Comparison of ENCODE assay signal across 29 mouse cellular contexts in the genomic region with DNA sequence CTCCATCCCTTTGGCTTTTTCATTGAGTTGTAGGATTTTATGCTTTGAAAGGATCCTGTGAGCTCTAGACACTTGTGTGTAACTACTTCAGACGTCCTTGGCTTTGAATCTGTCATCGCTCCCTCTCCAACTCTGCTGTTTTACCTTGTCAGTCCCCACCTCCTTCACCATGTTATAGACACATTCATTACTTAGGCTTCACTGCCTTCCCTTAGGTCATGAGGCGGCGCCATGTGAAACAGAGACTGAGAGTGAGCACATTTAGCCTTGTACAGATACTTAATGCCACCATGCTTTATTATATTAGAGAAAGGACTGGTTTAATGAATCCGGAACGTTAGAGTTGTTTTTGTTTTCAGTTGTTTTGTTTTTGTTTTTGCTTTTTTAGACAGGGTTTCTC. TPM values are rescaled to one million over a fixed set of nuclear protein-coding genes. Genes with fewer than 3 reads are reported as not detected.
DNase-seq lines count a peak whose midpoint lies in the region; ATAC-seq lines count a peak whose summit lies in the region.
"Had no signal": no experiment of that assay in that cellular context is flagged by ENCODE, and none has a peak within 500 bp of the region (broad histone marks: within the 10 kb centered on the region; RNA-seq: fewer than 3 reads in every experiment).

No protein-coding gene starts in this region.

- DNase-seq in forebrain, embryonic 10.5 days (ENCODE audit: extremely low spot score, low spot score) = no peak
- no peak for DNase-seq in forebrain, embryonic 14.5 days (ENCODE audit: low spot score)
- DNase-seq in heart, adult 11 months = peak; percentile 46
- no peak for DNase-seq in heart, postnatal 14 days
- DNase-seq in testis, postnatal 10 days (ENCODE audit: low spot score) = peak; percentile 16
- no peak for DNase-seq in testis, postnatal 14 days (ENCODE audit: low spot score)
- DNase-seq: adrenal gland, postnatal 25 days; B cell, adult 2 months; cerebellum, adult 18-20 months; cerebellum, adult 9-10 months; cerebellum, postnatal 14 days; gastrocnemius, postnatal 10 days; gastrocnemius, postnatal 36 days; heart, postnatal 36 days; kidney, adult 11 months had no signal

- H3K9ac ChIP-seq in forebrain, embryonic 14.5 days (ENCODE audit: low read length) = no peak overlapping the region
- H3K9ac ChIP-seq: forebrain, embryonic 13.5 days; hindbrain, embryonic 13.5 days; intestine, embryonic 15.5 days had no signal

- ATAC-seq in forebrain, embryonic 14.5 days = no peak
- ATAC-seq: forebrain, embryonic 13.5 days; hindbrain, embryonic 16.5 days; Patski had no signal

- intact Hi-C loops in heart, postnatal 14 days (cut with DNase I) = no loop called here

- no peaks in the 10 kb centered on the region for H3K9me3 ChIP-seq in forebrain, embryonic 10.5 days
- no peaks in the 10 kb centered on the region for H3K9me3 ChIP-seq in forebrain, embryonic 14.5 days (replicated peaks; ENCODE audit: control insufficient read depth, low read length)
- H3K9me3 ChIP-seq: forebrain, embryonic 13.5 days; G1E; hindbrain, embryonic 10.5 days; hindbrain, embryonic 13.5 days; intestine, embryonic 15.5 days had no signal

- H3K4me3 ChIP-seq in forebrain, embryonic 10.5 days = no peak overlapping the region
- H3K4me3 ChIP-seq in forebrain, embryonic 14.5 days (ENCODE audit: low read depth, low read length) = no peak overlapping the region
- H3K4me3 ChIP-seq: forebrain, embryonic 13.5 days; hindbrain, embryonic 10.5 days; hindbrain, embryonic 13.5 days; intestine, embryonic 15.5 days had no signal

- WGBS in forebrain, embryonic 10.5 days = 52% methylated on average over 6 of the region's 6 CpGs
- 15% methylated on average over 6 of the region's 6 CpGs for WGBS in forebrain, embryonic 14.5 days

- peaks cover 26% of the 10 kb centered on the region for H3K4me1 ChIP-seq in forebrain, embryonic 10.5 days
- no peaks in the 10 kb centered on the region for H3K4me1 ChIP-seq in forebrain, embryonic 14.5 days (ENCODE audit: control insufficient read depth, insufficient read depth, low read length)
- H3K4me1 ChIP-seq: hindbrain, embryonic 10.5 days; hindbrain, embryonic 13.5 days had no signal

- no peaks in the 10 kb centered on the region for H3K36me3 ChIP-seq in forebrain, embryonic 10.5 days (replicated peaks)
- H3K36me3 ChIP-seq in forebrain, embryonic 14.5 days (ENCODE audit: control insufficient read depth, insufficient read depth, low read length) = no peaks in the 10 kb centered on the region
- H3K36me3 ChIP-seq: G1E; hindbrain, embryonic 10.5 days; hindbrain, embryonic 13.5 days; intestine, embryonic 15.5 days had no signal

- no peak overlapping the region for H3K4me2 ChIP-seq in forebrain, embryonic 14.5 days (ENCODE audit: low read length)
- H3K4me2 ChIP-seq: forebrain, embryonic 13.5 days; heart, embryonic 11.5 days; hindbrain, embryonic 13.5 days; intestine, embryonic 15.5 days had no signal

- H3K27ac ChIP-seq in forebrain, embryonic 10.5 days = 0 out of 2 replicates have a peak overlapping the region, but pooled peaks have one; percentile 31
- H3K27ac ChIP-seq in forebrain, embryonic 14.5 days (ENCODE audit: low read depth, low read length) = no peak overlapping the region
- H3K27ac ChIP-seq: forebrain, embryonic 13.5 days; hindbrain, embryonic 10.5 days; hindbrain, embryonic 13.5 days; intestine, embryonic 15.5 days had no signal

- H3K27me3 ChIP-seq in forebrain, embryonic 10.5 days (ENCODE audit: poor library complexity, severe bottlenecking) = no peaks in the 10 kb centered on the region
- no peaks in the 10 kb centered on the region for H3K27me3 ChIP-seq in forebrain, embryonic 14.5 days (replicated peaks; ENCODE audit: control insufficient read depth, insufficient read depth, low read length)
- H3K27me3 ChIP-seq: CH12.LX; forebrain, embryonic 13.5 days; hindbrain, embryonic 13.5 days; intestine, embryonic 15.5 days; Patski had no signal

RNA-seq across cellular contexts. Expression of gene 1700034J05Rik, which starts 17.8 kb away (rescaled TPM):
- 0.07 and 0.11 TPM in 2 replicates for polyA plus RNA-seq in forebrain, embryonic 10.5 days (2016; fragmentation: Nextera tagmentation; extraction: Ambion mirVana)
- not detected in 2 replicates for polyA plus RNA-seq in forebrain, embryonic 14.5 days (2014; fragmentation: Nextera tagmentation; extraction: Ambion mirVana)
- not detected for total RNA-seq in heart, postnatal 14 days (2021)
- total RNA-seq: adrenal gland, adult 18-20 months; adrenal gland, postnatal 25 days; CH12.LX; gastrocnemius, adult 18-20 months; gastrocnemius, postnatal 10 days; gastrocnemius, postnatal 36 days; granulocyte monocyte progenitor cell, adult 5-6 weeks; heart, adult 8-10 months; heart, postnatal 36 days had no signal
- polyA plus RNA-seq: embryonic facial prominence, embryonic 11.5 days; G1E; hindbrain, embryonic 13.5 days; Patski had no signal

Comparison
In these comparisons a context has a peak if more than half of its experiments do, and no peak if none do; other contexts are left out.
1. DNase-seq: peak in heart, adult 11 months (single experiment) and testis, postnatal 10 days (single experiment); none in forebrain, embryonic 10.5 days (single experiment), forebrain, embryonic 14.5 days (single experiment), heart, postnatal 14 days (0 of 2) and testis, postnatal 14 days (single experiment).